Mouse (Mus musculus): ENCODE measurements around the gene Rhof.

Gene Rhof

GRCm38 (mm10) chr5:123132308-123133071 is at the start of gene Rhof:
Gene Rhof, minus strand, starts transcription at chr5:123132692.
- peak; percentile 66 for DNase-seq (ENCODE audit: low read depth, low spot score)

- no peak for DNase-seq (ENCODE audit: low read depth, low spot score)
Measured at GRCm38 (mm10) chr5:123181536-123181935, 49.0 kb upstream of the Rhof start.

- no peak for DNase-seq (ENCODE audit: low read depth, low spot score)
Measured at GRCm38 (mm10) chr5:123180390-123180789, 47.9 kb upstream of the Rhof start.

GRCm38 (mm10) chr5:123178792-123179191 is 46.3 kb upstream of the Rhof start:
- no peak for DNase-seq (ENCODE audit: low read depth, low spot score)

GRCm38 (mm10) chr5:123171646-123172350 is 39.3 kb upstream of the Rhof start:
- DNase-seq (ENCODE audit: low read depth, low spot score): peak; percentile 77

- DNase-seq (ENCODE audit: low read depth, low spot score): no peak
Measured at GRCm38 (mm10) chr5:123170365-123170764, 37.9 kb upstream of the Rhof start.

GRCm38 (mm10) chr5:123169284-123169683 is 36.8 kb upstream of the Rhof start, which contains the start of gene Psmd9:
Gene Psmd9, plus strand, starts transcription at chr5:123169413.
- no peak for DNase-seq (ENCODE audit: low read depth, low spot score)

GRCm38 (mm10) chr5:123167591-123167990 is 35.1 kb upstream of the Rhof start:
- DNase-seq (ENCODE audit: low read depth, low spot score): no peak

GRCm38 (mm10) chr5:123166437-123166836 is 33.9 kb upstream of the Rhof start:
- no peak for DNase-seq (ENCODE audit: low read depth, low spot score)

- no peak for DNase-seq (ENCODE audit: low read depth, low spot score)
Measured at GRCm38 (mm10) chr5:123162942-123163341, 30.4 kb upstream of the Rhof start.

GRCm38 (mm10) chr5:123160341-123160740 is 27.8 kb upstream of the Rhof start:
- no peak for DNase-seq (ENCODE audit: low read depth, low spot score)

- no peak for DNase-seq (ENCODE audit: low read depth, low spot score)
Measured at GRCm38 (mm10) chr5:123159866-123160265, 27.4 kb upstream of the Rhof start.

- DNase-seq (ENCODE audit: low read depth, low spot score): peak; percentile 83
Measured at GRCm38 (mm10) chr5:123159446-123159845, 27.0 kb upstream of the Rhof start.

GRCm38 (mm10) chr5:123157972-123158371 is 25.5 kb upstream of the Rhof start:
- no peak for DNase-seq (ENCODE audit: low read depth, low spot score)

GRCm38 (mm10) chr5:123156763-123157162 is 24.3 kb upstream of the Rhof start:
- DNase-seq (ENCODE audit: low read depth, low spot score): no peak

- DNase-seq (ENCODE audit: low read depth, low spot score): peak; percentile 73
Measured at GRCm38 (mm10) chr5:123155425-123155824, 22.9 kb upstream of the Rhof start.

GRCm38 (mm10) chr5:123152901-123153300 is 20.4 kb upstream of the Rhof start:
- no peak for DNase-seq (ENCODE audit: low read depth, low spot score)

- no peak for DNase-seq (ENCODE audit: low read depth, low spot score)
Measured at GRCm38 (mm10) chr5:123151707-123152362, 19.3 kb upstream of the Rhof start.

GRCm38 (mm10) chr5:123151077-123151476 is 18.6 kb upstream of the Rhof start:
- DNase-seq (ENCODE audit: low read depth, low spot score): peak; percentile 52

- no peak for DNase-seq (ENCODE audit: low read depth, low spot score)
Measured at GRCm38 (mm10) chr5:123150641-123151040, 18.1 kb upstream of the Rhof start.

GRCm38 (mm10) chr5:123149451-123150400 is 17.2 kb upstream of the Rhof start:
- peak; percentile 91 for DNase-seq (ENCODE audit: low read depth, low spot score)

Measured in skeletal muscle tissue, adult 2 months (tissue).